Mouse (Mus musculus): Measurements from ENCODE around the gene Gpr137. TPM values are rescaled to one million over a fixed set of nuclear protein-coding genes. Genes with fewer than 3 reads are reported as not detected.

The Gpr137 gene
- total RNA-seq, 2 experiments from 2014 or later: 8.2 to 13.8 TPM

GRCm38 (mm10) chr19:6949951-6950350 is 7.7 kb upstream of the Gpr137 start:
- peak overlapping the region; percentile 82 for H3K4me3 ChIP-seq
- no peak for DNase-seq
- intact Hi-C loops (cut with DNase I): no loop called here
- H3K27ac ChIP-seq: no peak overlapping the region; the same call in 1 of the 2 replicates
- TF ChIP-seq CTCF (IDR thresholded peaks at IDR 0.05): no peak

GRCm38 (mm10) chr19:6949532-6949931 is 7.3 kb upstream of the Gpr137 start:
- DNase-seq: no peak
- no peak overlapping the region for H3K4me3 ChIP-seq
- no peak for TF ChIP-seq CTCF (IDR thresholded peaks at IDR 0.05)
- no peak overlapping the region for H3K27ac ChIP-seq
- intact Hi-C loops (cut with DNase I): no loop called here

GRCm38 (mm10) chr19:6948186-6948585 is 5.9 kb upstream of the Gpr137 start:
- Histone ChIP-seq H3K27ac (no peak overlapping the region), H3K4me3 (no peak overlapping the region)
- no peak for DNase-seq
- intact Hi-C loops (cut with DNase I): no loop called here
- TF ChIP-seq CTCF (IDR thresholded peaks at IDR 0.05): no peak

- intact Hi-C loops (cut with DNase I): no loop called here
- Histone ChIP-seq H3K4me3 (no peak overlapping the region), H3K27ac (no peak overlapping the region)
- DNase-seq: no peak
- TF ChIP-seq CTCF (IDR thresholded peaks at IDR 0.05): no peak
These were observed 5.5 kb upstream of the Gpr137 start for GRCm38 (mm10) chr19:6947742-6948141.

GRCm38 (mm10) chr19:6943709-6944108 is 1.4 kb upstream of the Gpr137 start:
- DNase-seq: no peak
- H3K27ac ChIP-seq: no peak overlapping the region
- intact Hi-C loops (cut with DNase I): no loop called here
- no peak overlapping the region for H3K4me3 ChIP-seq
- no peak for TF ChIP-seq CTCF (IDR thresholded peaks at IDR 0.05)

GRCm38 (mm10) chr19:6942764-6943163 is 484 bp upstream of the Gpr137 start:
- no peak for DNase-seq

GRCm38 (mm10) chr19:6941372-6942248 is 670 bp downstream of the Gpr137 start, which contains the start of gene Bad:
Gene Bad (plus strand): TSS chr19:6941861.
- peak within 1 kb of the TSS; percentile 93 for H3K4me3 ChIP-seq
- intact Hi-C loops (cut with DNase I): loop anchor here (1.0 kb wide), 1 partner anchor 10 kb away; no protein-coding TSS in a partner anchor
- peak; percentile 96 for DNase-seq
- peak; percentile 34 for TF ChIP-seq CTCF (IDR thresholded peaks at IDR 0.05)
- H3K27ac ChIP-seq: peak within 1 kb of the TSS; percentile 95

More at GRCm38 (mm10) chr19:6942764-6943163, 484 bp upstream of the Gpr137 start:
- no peak for TF ChIP-seq CTCF (IDR thresholded peaks at IDR 0.05)
- Histone ChIP-seq H3K27ac (peak overlapping the region; percentile 95), H3K4me3 (peak overlapping the region; percentile 93)
- intact Hi-C loops (cut with DNase I): loop anchor here (1.0 kb wide), 1 partner anchor 9 kb away; no protein-coding TSS in a partner anchor

GRCm38 (mm10) chr19:6940396-6941351 is 1.6 kb downstream of the Gpr137 start:
- TF ChIP-seq CTCF (IDR thresholded peaks at IDR 0.05): no peak
- DNase-seq: no peak
- peak overlapping the region; percentile 95 for H3K27ac ChIP-seq

GRCm38 (mm10) chr19:6939106-6940002 is 2.9 kb downstream of the Gpr137 start:
- intact Hi-C loops (cut with DNase I): no loop called here
- DNase-seq: no peak
- Histone ChIP-seq H3K27ac (no peak overlapping the region), H3K4me3 (no peak overlapping the region)
- no peak for TF ChIP-seq CTCF (IDR thresholded peaks at IDR 0.05)

More at GRCm38 (mm10) chr19:6940396-6941351, 1.6 kb downstream of the Gpr137 start:
- intact Hi-C loops (cut with DNase I): no loop called here
- peak overlapping the region; percentile 93 for H3K4me3 ChIP-seq

- intact Hi-C loops (cut with DNase I): no loop called here
- peak; percentile 41 for DNase-seq
- no peak for TF ChIP-seq CTCF (IDR thresholded peaks at IDR 0.05)
- Histone ChIP-seq H3K4me3 (no peak overlapping the region), H3K27ac (peak overlapping the region; percentile 48)
These were observed 4.5 kb downstream of the Gpr137 start for GRCm38 (mm10) chr19:6937541-6938465.

- DNase-seq: no peak
- intact Hi-C loops (cut with DNase I): no loop called here
- Histone ChIP-seq H3K27ac (no peak overlapping the region), H3K4me3 (no peak overlapping the region)
- TF ChIP-seq CTCF (IDR thresholded peaks at IDR 0.05): peak; percentile 51
These were observed 6.0 kb downstream of the Gpr137 start for GRCm38 (mm10) chr19:6936299-6936698.

Measured in gastrocnemius, adult 2 months (tissue).